Mouse (Mus musculus): ENCODE data around the gene Rhot1. TPM values are rescaled to one million over a fixed set of nuclear protein-coding genes. Genes with fewer than 3 reads are reported as not detected.

The Rhot1 gene
- polyA plus RNA-seq, 1 experiment from 2014 or later: 49.4 TPM

DNA sequence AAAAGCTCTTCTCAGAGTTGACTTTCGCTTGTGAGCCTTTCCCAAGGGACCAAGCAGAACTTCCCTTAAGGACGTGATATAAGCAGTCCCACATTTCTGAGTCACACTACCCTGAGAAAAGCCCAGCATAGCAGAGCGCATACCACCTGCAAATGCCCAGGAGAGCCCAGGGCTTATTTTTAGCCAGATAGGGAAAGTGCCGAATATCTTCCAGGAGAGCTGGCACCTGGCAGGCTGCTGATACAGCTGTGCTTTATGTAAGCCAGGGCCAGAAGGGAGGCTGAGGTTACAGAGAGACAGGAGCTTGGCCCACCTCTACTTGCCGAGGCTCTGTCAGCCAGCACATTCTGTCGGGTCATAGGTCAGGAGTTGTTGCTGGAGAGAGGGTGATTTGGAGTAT is 75.8 kb downstream of the Rhot1 start:
- no peaks in the 10 kb centered on the region for H3K27me3 ChIP-seq
- CTCF ChIA-PET: interaction anchor here (0.9 to 2.6 kb wide), 4 partner anchors 9 to 70 kb away, joined by 3 to 6 read pairs (median 4); no protein-coding TSS in a partner anchor
- POLR2A ChIA-PET: no interaction called here
- no peak for DNase-seq (ENCODE audit: low read depth, low spot score)
- in situ Hi-C loops (cut with MboI; ENCODE audit: low pct_unique_long_range_greater_than_20kb): loop anchor here (10.0 to 25.0 kb wide), 2 partner anchors 380 to 1328 kb away; no protein-coding TSS in a partner anchor
- TF ChIP-seq CTCF (IDR thresholded peaks at IDR 0.05): no peak
- no peak for ATAC-seq

- ChIA-PET POLR2A (no interaction called here), CTCF (interaction anchor here (0.8 to 2.4 kb wide), 21 partner anchors 8 to 82 kb away, joined by 3 to 22 read pairs (median 5); partner anchors contain the start of gene Rhbdl3)
- in situ Hi-C loops (cut with MboI; ENCODE audit: low pct_unique_long_range_greater_than_20kb): loop anchor here (10.0 to 25.0 kb wide), 2 partner anchors 378 to 1325 kb away; no protein-coding TSS in a partner anchor
- DNase-seq (ENCODE audit: low read depth, low spot score) (no peak), ATAC-seq (no peak)
- TF ChIP-seq CTCF (IDR thresholded peaks at IDR 0.05): peak; percentile 96
- H3K27me3 ChIP-seq: no peaks in the 10 kb centered on the region
These were observed 78.3 kb downstream of the Rhot1 start for GRCm38 (mm10) chr11:80287150-80287549.

DNA sequence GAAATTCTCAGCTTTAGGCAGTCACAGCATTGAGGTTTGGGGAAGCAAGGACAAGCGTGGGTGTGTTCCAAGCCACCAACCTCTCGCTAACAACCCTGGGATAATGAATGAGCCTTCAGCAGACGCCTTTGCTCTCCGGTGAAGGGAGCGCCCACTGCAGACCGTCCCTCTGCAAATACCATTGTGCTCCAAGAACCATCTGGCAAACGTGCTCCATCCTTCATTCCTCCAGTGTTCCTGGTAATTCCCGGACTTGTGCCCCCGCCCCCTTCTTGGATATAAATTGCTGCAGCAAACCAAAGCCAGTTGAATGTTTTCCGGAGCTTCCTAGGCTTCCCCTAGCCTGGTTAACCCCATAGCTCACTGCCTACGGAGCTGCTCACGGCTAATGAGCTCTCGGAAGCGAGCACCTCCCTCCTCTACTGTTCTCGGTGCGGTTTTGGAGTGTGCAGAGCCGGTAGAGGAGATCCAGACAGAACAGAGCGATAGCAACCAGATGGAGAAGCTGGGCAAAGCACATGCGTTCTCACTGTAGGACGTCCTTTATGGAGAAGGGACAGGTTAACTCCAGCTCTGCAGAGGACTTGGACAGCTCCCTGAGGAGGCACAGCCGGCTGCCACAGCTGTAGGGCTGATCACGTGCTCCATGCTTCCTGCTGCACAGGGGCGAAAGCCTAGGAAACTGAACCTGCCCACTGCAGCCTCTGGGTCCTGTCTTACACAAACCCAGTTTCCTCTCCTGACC is 81.1 kb downstream of the Rhot1 start:
- TF ChIP-seq CTCF (IDR thresholded peaks at IDR 0.05): no peak
- H3K27me3 ChIP-seq: no peaks in the 10 kb centered on the region
- ChIA-PET POLR2A (interaction anchor here (1.0 kb wide), 1 partner anchor 62 kb away, joined by 4 read pairs; no protein-coding TSS in a partner anchor), CTCF (interaction anchor here (0.8 to 1.7 kb wide), 3 partner anchors 58 to 70 kb away, joined by 3 to 7 read pairs (median 3); no protein-coding TSS in a partner anchor)
- in situ Hi-C loops (cut with MboI; ENCODE audit: low pct_unique_long_range_greater_than_20kb): loop anchor here (10.0 to 25.0 kb wide), 2 partner anchors 375 to 1322 kb away; no protein-coding TSS in a partner anchor
- ATAC-seq (no peak), DNase-seq (ENCODE audit: low read depth, low spot score) (no peak)

GRCm38 (mm10) chr11:80291004-80291403 is 82.2 kb downstream of the Rhot1 start:
- H3K27me3 ChIP-seq: no peaks in the 10 kb centered on the region
- no peak for TF ChIP-seq CTCF (IDR thresholded peaks at IDR 0.05)
- in situ Hi-C loops (cut with MboI; ENCODE audit: low pct_unique_long_range_greater_than_20kb): loop anchor here (25.0 kb wide), 1 partner anchor 1321 kb away; no protein-coding TSS in a partner anchor
- POLR2A ChIA-PET: no interaction called here
- DNase-seq (ENCODE audit: low read depth, low spot score) (no peak), ATAC-seq (no peak)
- CTCF ChIA-PET: interaction anchor here (1.7 kb wide), 1 partner anchor 60 kb away, joined by 7 read pairs; no protein-coding TSS in a partner anchor

DNA sequence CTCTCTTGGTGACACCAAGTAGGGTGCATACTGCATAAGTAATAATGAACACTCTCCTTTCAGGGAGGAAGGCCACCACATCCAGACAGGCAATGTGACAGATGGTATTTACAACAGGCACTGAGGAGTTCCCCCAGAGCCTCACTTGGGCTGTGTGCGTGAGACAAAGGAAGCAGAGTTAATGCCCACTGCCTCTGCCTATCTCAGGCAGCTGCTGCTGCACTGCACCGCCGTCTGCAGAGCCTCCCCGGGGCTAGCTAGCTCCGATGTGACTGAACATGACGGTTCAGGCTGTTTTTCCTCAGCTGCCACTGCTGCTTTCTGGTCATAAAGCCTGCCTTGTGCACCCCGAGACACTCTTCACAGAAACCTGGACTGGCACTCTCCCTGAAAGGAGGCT is 83.6 kb downstream of the Rhot1 start:
- no peaks in the 10 kb centered on the region for H3K27me3 ChIP-seq
- POLR2A ChIA-PET: no interaction called here
- no peak for ATAC-seq
- CTCF ChIA-PET: interaction anchor here (1.6 kb wide), 1 partner anchor 8 kb away, joined by 3 read pairs; the partner anchor contains the start of gene Rhbdl3
- no peak for TF ChIP-seq CTCF (IDR thresholded peaks at IDR 0.05)
- in situ Hi-C loops (cut with MboI; ENCODE audit: low pct_unique_long_range_greater_than_20kb): loop anchor here (25.0 kb wide), 1 partner anchor 1320 kb away; no protein-coding TSS in a partner anchor
- DNase-seq (ENCODE audit: low read depth, low spot score): no peak

DNA sequence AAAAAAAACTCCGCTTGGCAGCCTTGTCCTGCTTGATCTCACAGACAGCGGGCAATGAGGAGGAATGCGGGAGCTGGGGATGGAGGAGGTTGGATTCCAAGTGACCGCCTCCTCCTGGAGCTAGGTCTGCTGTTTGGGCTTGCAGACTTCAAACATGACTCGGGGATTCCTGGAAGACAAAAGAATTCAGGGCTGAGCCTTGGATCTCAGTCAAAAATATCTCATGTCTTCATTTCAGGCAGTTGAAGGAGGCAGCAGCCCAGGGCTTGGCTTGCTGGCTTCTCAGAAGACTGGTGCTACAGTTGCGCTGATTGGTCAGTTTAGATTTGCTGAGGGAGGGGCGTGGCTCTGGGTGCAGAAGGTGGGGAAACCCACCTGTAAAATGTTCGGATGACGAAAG is 86.2 kb downstream of the Rhot1 start:
- POLR2A ChIA-PET: no interaction called here
- no peak for DNase-seq (ENCODE audit: low read depth, low spot score)
- CTCF ChIA-PET: interaction anchor here (1.5 to 2.2 kb wide), 2 partner anchors 9 to 57 kb away, joined by 4 to 5 read pairs; no protein-coding TSS in a partner anchor
- peak; percentile 55 for ATAC-seq
- in situ Hi-C loops (cut with MboI; ENCODE audit: low pct_unique_long_range_greater_than_20kb): loop anchor here (5.0 to 25.0 kb wide), 2 partner anchors 52 to 1317 kb away; no protein-coding TSS in a partner anchor
- H3K27me3 ChIP-seq: no peaks in the 10 kb centered on the region
- no peak for TF ChIP-seq CTCF (IDR thresholded peaks at IDR 0.05)

GRCm38 (mm10) chr11:80295785-80296184 is 87.0 kb downstream of the Rhot1 start:
- no peak for DNase-seq (ENCODE audit: low read depth, low spot score)
- CTCF ChIA-PET: interaction anchor here (1.5 to 2.2 kb wide), 2 partner anchors 9 to 56 kb away, joined by 4 to 5 read pairs; no protein-coding TSS in a partner anchor
- in situ Hi-C loops (cut with MboI; ENCODE audit: low pct_unique_long_range_greater_than_20kb): loop anchor here (5.0 to 25.0 kb wide), 2 partner anchors 52 to 1317 kb away; no protein-coding TSS in a partner anchor
- no peaks in the 10 kb centered on the region for H3K27me3 ChIP-seq
- TF ChIP-seq CTCF (IDR thresholded peaks at IDR 0.05): no peak
- no peak for ATAC-seq
- POLR2A ChIA-PET: interaction anchor here (0.5 to 1.1 kb wide), 3 partner anchors 16 to 696 kb away, joined by 3 to 5 read pairs (median 4); no protein-coding TSS in a partner anchor

- ATAC-seq: no peak
- CTCF ChIA-PET: no interaction called here
These were observed 90.9 kb downstream of the Rhot1 start for GRCm38 (mm10) chr11:80299513-80300235.

GRCm38 (mm10) chr11:80300551-80301315 is 91.9 kb downstream of the Rhot1 start, which contains the start of gene Rhbdl3:
TSS of gene Rhbdl3 (plus strand) at chr11:80300912.
- ATAC-seq: peak; percentile 38
- in situ Hi-C loops (cut with MboI; ENCODE audit: low pct_unique_long_range_greater_than_20kb): no loop called here
- ChIA-PET POLR2A (interaction anchor here (0.5 to 0.7 kb wide), 2 partner anchors 14 to 70 kb away, joined by 3 to 4 read pairs; no protein-coding TSS in a partner anchor), CTCF (interaction anchor here (0.7 to 1.0 kb wide), 2 partner anchors 9 to 14 kb away, joined by 3 read pairs; no protein-coding TSS in a partner anchor)
- H3K27me3 ChIP-seq: no peaks in the 10 kb centered on the region
- no peak for DNase-seq (ENCODE audit: low read depth, low spot score)
- TF ChIP-seq CTCF (IDR thresholded peaks at IDR 0.05): no peak

More at GRCm38 (mm10) chr11:80299513-80300235, 90.9 kb downstream of the Rhot1 start:
- DNase-seq (ENCODE audit: low read depth, low spot score): no peak
- no peaks in the 10 kb centered on the region for H3K27me3 ChIP-seq
- POLR2A ChIA-PET: interaction anchor here (0.6 to 1.0 kb wide), 2 partner anchors 10 to 347 kb away, joined by 3 read pairs; no protein-coding TSS in a partner anchor
- TF ChIP-seq CTCF (IDR thresholded peaks at IDR 0.05): no peak
- in situ Hi-C loops (cut with MboI; ENCODE audit: low pct_unique_long_range_greater_than_20kb): loop anchor here (5.0 to 25.0 kb wide), 2 partner anchors 48 to 1313 kb away; no protein-coding TSS in a partner anchor
